Mouse (Mus musculus): ENCODE results near the gene Gm281. TPM values are rescaled to one million over a fixed set of nuclear protein-coding genes. Genes with fewer than 3 reads are reported as not detected.
A peak's percentile ranks its signal among the peaks of the same experiment; 100 is the strongest.
"Not testable (repeated sequence)": the region's sequence is repeated elsewhere in the genome, so short reads cannot be mapped to it uniquely, and the experiment has no call there.

Gm281 gene
- total RNA-seq (2021): not detected
- long read RNA-seq, experiment 1: 0 reads
- long read RNA-seq, experiment 2: 0 reads

- DNase-seq (ENCODE audit: low spot score in 2 of 2): no peak
These were observed at the start of gene Gm281 for GRCm38 (mm10) chr14:13914387-13915082. Gene Gm281, minus strand, starts transcription at chr14:13914478.

- no peak for DNase-seq (ENCODE audit: low spot score in 2 of 2)
These were observed 49.2 kb upstream of the Gm281 start for GRCm38 (mm10) chr14:13963527-13963926.

- DNase-seq (ENCODE audit: low spot score in 2 of 2): no peak
These were observed 48.2 kb upstream of the Gm281 start for GRCm38 (mm10) chr14:13962476-13962875.

- DNase-seq (ENCODE audit: low spot score in 2 of 2): peak; percentile 12 to 21
These were observed 47.3 kb upstream of the Gm281 start, which contains the start of the genes Atxn7 and Thoc7 for GRCm38 (mm10) chr14:13961401-13962112. Gene Atxn7, plus strand, starts transcription at chr14:13961440. Gene Thoc7, minus strand, starts transcription at chr14:13961852.

- DNase-seq (ENCODE audit: low spot score in 2 of 2): peak; percentile 37 to 40
These were observed 46.4 kb upstream of the Gm281 start for GRCm38 (mm10) chr14:13960482-13961325.

GRCm38 (mm10) chr14:13960079-13960478, 45.8 kb upstream of the Gm281 start:
- DNase-seq (ENCODE audit: low spot score in 2 of 2): no peak

GRCm38 (mm10) chr14:13952151-13952550, 37.9 kb upstream of the Gm281 start:
- DNase-seq (ENCODE audit: low spot score in 2 of 2): not testable (repeated sequence)

GRCm38 (mm10) chr14:13950401-13950800, 36.1 kb upstream of the Gm281 start:
- no peak for DNase-seq (ENCODE audit: low spot score in 2 of 2)

- DNase-seq (ENCODE audit: low spot score in 2 of 2): no peak
These were observed 34.1 kb upstream of the Gm281 start for GRCm38 (mm10) chr14:13948345-13948744.

GRCm38 (mm10) chr14:13944686-13945085, 30.4 kb upstream of the Gm281 start:
- no peak for DNase-seq (ENCODE audit: low spot score in 2 of 2)

GRCm38 (mm10) chr14:13934052-13934371, 19.7 kb upstream of the Gm281 start:
- DNase-seq (ENCODE audit: low spot score in 2 of 2): no peak

- DNase-seq (ENCODE audit: low spot score in 2 of 2): no peak
These were observed 19.2 kb upstream of the Gm281 start for GRCm38 (mm10) chr14:13933290-13934051.

- peak in 1 of 2 experiments; percentile 12 for DNase-seq (ENCODE audit: low spot score in 2 of 2)
These were observed 3.4 kb upstream of the Gm281 start for GRCm38 (mm10) chr14:13917630-13918029.

GRCm38 (mm10) chr14:13917208-13917607, 2.9 kb upstream of the Gm281 start:
- DNase-seq (ENCODE audit: low spot score in 2 of 2): no peak

- no peak for DNase-seq (ENCODE audit: low spot score in 2 of 2)
These were observed 929 bp upstream of the Gm281 start for GRCm38 (mm10) chr14:13915207-13915606.

GRCm38 (mm10) chr14:13910148-13910547, 4.1 kb downstream of the Gm281 start:
- DNase-seq (ENCODE audit: low spot score in 2 of 2): no peak

- DNase-seq (ENCODE audit: low spot score in 2 of 2): no peak
These were observed 7.1 kb downstream of the Gm281 start for GRCm38 (mm10) chr14:13907145-13907544.

- no peak for DNase-seq (ENCODE audit: low spot score in 2 of 2)
These were observed 7.8 kb downstream of the Gm281 start for GRCm38 (mm10) chr14:13906461-13906860.

- DNase-seq (ENCODE audit: low spot score in 2 of 2): peak in 1 of 2 experiments; percentile 4
These were observed 12.6 kb downstream of the Gm281 start for GRCm38 (mm10) chr14:13901611-13902067.

GRCm38 (mm10) chr14:13895198-13895597, 19.1 kb downstream of the Gm281 start:
- DNase-seq (ENCODE audit: low spot score in 2 of 2): no peak

GRCm38 (mm10) chr14:13893748-13894147, 20.5 kb downstream of the Gm281 start:
- DNase-seq (ENCODE audit: low spot score in 2 of 2): no peak
